Mouse (Mus musculus) cerebellum, adult 2 months (tissue): Measurements from ENCODE around the gene Cfap97d2. TPM values are rescaled to one million over a fixed set of nuclear protein-coding genes. Genes with fewer than 3 reads are reported as not detected.
A peak's percentile ranks its signal among the peaks of the same experiment; 100 is the strongest.
"Not testable (repeated sequence)": the region's sequence is repeated elsewhere in the genome, so short reads cannot be mapped to it uniquely, and the experiment has no call there.

ENCODE experiments used
- DNase-seq, 2 experiments: peaks; one replicate each; pipeline ENCODE4 v3.0.0; 2021
- H3K27ac ChIP-seq: fragments of 200-500 bp; 2 replicates; pipeline ENCODE4 v1.5.1; 2012; ENCODE audit warnings: low read length, control low read depth, inconsistent platforms; ENCODE audit not compliant: insufficient read depth
- H3K27me3 ChIP-seq: fragments of 200-500 bp; 2 replicates; pipeline ENCODE4 v1.6.1; 2012; ENCODE audit warnings: inconsistent platforms, mild to moderate bottlenecking, low read length, moderate library complexity; ENCODE audit not compliant: control insufficient read depth, insufficient read depth
- H3K4me1 ChIP-seq: fragments of 200-500 bp; 2 replicates; pipeline ENCODE4 v1.6.1; 2011; ENCODE audit warnings: low read length; ENCODE audit not compliant: control insufficient read depth, insufficient read depth
- H3K4me3 ChIP-seq: fragments of 200-500 bp; replicated peaks from 2 replicates; pipeline ENCODE3; 2011; ENCODE audit warnings: mild to moderate bottlenecking, low read depth, low read length, control low read depth; ENCODE audit not compliant: insufficient read depth
- CTCF ChIP-seq: fragments of 200-500 bp; IDR thresholded peaks from 2 replicates; pipeline ENCODE4 v1.5.1; 2011; ENCODE audit warnings: low read depth, mild to moderate bottlenecking, control low read depth, low read length, moderate library complexity, borderline replicate concordance; ENCODE audit not compliant: insufficient read depth
- POLR2A ChIP-seq: fragments of 200-500 bp; IDR thresholded peaks from 2 replicates; pipeline ENCODE4 v1.6.1; 2011; ENCODE audit warnings: low read length, control low read depth, borderline replicate concordance; ENCODE audit not compliant: insufficient read depth
- WGBS: fragments of 180-500 bp; shearing (Covaris S2); methylation state at CpG from one replicate; pipeline ENCODE4 v1.1.7; 2018; 5-methylcytosine and 5-hydroxymethylcytosine counted together
- polyA plus RNA-seq: library from polyadenylated mRNA; depleted of rRNA; stranded (reverse); fragments of >200 nt; gene quantifications from 2 replicates; pipeline ENCODE4 v1.2.3, GENCODE M21; 2012

Cfap97d2 gene
- polyA plus RNA-seq, 1 experiment, result 1.7 TPM

DNA sequence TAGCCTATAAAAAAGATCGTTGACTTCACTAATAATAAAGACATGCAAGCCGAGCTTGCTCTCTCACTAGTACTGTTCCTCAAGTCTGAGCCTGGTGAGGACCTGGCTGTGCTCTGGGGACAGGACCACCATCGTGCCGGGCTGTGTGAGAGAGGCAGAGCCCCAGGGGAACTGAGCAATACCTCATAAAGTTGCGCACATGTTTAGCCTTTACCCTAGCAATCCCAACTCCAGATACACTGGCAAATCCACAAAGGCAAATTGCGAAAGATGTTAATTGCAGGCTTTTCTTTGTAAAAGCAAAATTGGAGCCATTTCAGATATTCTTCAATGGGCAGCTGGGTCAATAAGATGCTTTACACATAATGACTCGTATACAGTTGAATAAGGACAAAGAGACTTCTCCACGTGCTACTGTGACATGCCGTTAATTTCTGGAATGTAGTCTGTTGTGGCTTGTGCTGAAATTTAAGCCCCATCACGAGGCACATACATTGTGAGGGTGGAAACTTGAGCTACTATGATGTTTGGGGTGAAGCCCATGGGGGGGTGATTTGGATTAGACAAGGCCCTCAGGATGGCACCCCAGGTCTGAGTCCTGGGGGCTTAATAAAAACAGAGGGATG is 21.9 kb downstream of the Cfap97d2 start:
- Histone ChIP-seq H3K27me3 (no peaks in the 10 kb centered on the region), H3K4me1 (no peaks in the 10 kb centered on the region), H3K27ac (no peak overlapping the region), H3K4me3 (no peak overlapping the region)
- WGBS, result 73% methylated on average over 10 of the region's 10 CpGs
- DNase-seq, result no peak
- TF ChIP-seq CTCF (no peak), POLR2A (no peak)

- DNase-seq, result no peak
- H3K27ac ChIP-seq, result no peak overlapping the region
- H3K27me3 ChIP-seq, result no peaks in the 10 kb centered on the region
- 25% methylated on average over 6 of the region's 6 CpGs for WGBS
- H3K4me3 ChIP-seq, result no peak overlapping the region
- no peaks in the 10 kb centered on the region for H3K4me1 ChIP-seq
- TF ChIP-seq POLR2A (no peak), CTCF (no peak)
Observed at GRCm38 (mm10) chr8:13740323-13740770, 34.7 kb downstream of the Cfap97d2 start.

DNA sequence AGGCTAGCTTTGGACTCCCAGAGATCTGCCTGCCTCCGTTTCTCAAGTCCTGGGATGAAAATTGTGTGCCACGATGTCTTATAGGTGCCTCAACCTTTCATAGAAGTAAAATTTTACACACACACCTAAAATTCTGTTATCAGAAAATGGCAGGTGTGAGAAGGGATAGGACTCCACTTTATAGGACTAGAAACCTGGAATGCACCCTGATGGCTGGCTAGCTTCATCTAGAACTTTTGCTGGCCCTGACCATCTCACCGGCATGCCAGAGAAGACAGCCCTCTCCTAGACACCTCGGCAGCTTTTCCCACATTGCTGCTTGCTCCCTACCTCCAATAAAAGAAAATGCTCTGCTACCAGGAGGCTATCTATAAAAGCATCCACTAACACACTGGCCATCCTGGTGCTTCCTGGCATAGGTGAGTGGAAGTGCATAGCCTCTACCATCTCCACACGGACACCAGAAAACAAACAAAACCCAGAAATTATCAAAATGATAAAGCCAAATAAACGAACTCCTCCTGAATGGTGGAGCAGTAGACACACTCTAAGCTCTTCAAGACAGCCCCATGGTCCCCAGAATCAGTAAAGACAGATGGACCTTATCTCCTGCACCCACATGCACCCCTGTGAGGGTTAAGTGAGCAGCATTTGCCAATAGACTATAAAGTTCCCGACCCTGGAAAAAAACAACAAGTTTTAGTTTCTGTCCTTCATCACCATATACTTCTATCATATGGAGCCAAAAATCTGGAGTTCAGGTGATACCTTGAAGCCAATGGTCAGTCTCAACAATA is 35.3 kb downstream of the Cfap97d2 start:
- no peak overlapping the region for H3K27ac ChIP-seq
- H3K27me3 ChIP-seq, result no peaks in the 10 kb centered on the region
- no peak overlapping the region for H3K4me3 ChIP-seq
- no peaks in the 10 kb centered on the region for H3K4me1 ChIP-seq
- no peak for TF ChIP-seq CTCF
- no peak for TF ChIP-seq POLR2A
- WGBS, result 83% methylated on average over 7 of the region's 7 CpGs
- DNase-seq, result no peak

DNA sequence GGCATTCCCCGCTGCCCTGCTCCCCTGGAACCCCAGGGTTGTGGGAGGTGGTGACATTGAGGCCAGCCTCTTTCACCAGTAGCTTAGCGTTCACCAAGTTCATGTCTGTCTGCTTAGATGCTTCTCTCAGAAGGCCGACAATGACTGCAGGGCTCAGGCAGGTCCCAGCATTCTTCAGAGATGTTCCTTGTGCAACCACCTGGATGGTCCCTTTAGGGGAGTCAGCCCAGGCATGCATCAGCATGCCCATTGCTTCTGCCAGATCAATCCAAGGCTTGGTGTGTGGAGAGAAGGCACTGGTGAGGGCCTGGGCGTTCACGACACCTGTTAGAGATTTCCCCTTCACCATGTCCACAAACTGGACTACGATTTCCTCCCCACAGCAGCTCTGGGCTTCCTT is 40.5 kb downstream of the Cfap97d2 start:
- not testable (repeated sequence) for H3K4me3 ChIP-seq, H3K4me1 ChIP-seq, DNase-seq, H3K27me3 ChIP-seq, H3K27ac ChIP-seq
- 82% methylated on average over 6 of the region's 6 CpGs for WGBS

DNA sequence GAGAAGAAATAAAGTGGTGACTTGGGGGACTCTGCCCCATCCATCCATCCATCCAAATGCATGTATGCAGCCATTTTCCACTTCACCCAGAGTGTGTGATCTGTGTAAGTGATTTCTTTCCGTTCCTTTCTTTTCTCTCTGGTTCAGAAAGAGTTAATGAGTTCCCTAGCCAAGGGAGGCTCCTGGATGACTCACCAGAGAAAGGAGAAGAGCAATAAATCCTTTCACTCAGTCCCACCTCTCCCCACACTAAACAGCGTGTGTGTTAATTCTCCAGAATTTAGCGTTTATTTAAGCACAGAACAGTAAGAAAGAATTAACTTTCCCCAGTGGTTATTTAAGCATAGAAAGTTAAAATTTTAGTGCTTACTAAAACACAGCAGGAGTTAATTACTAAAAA is 41.9 kb downstream of the Cfap97d2 start:
- TF ChIP-seq CTCF, result no peak
- no peak for TF ChIP-seq POLR2A
- 59% methylated on average over 3 of the region's 3 CpGs for WGBS
- DNase-seq, result no peak

DNA sequence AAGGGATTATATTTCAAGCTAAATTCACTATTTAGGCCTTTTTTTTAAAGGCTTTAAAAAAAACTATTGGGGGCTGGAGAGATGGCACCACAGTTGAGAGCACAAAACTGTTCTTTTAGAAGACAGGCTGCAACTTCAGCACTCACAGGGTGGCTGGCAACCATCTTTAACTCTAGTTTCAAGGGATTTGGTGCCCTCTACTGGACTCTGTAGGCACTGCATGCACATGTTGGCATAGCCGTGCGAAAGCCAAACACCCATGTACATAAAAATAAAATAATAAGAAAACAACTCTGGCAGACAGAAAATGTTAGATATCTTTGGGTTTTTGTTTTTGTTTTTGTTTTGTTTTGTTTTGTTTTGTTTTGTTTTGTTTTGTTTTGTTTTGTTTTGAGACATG is 48.0 kb downstream of the Cfap97d2 start:
- Histone ChIP-seq H3K27me3 (no peaks in the 10 kb centered on the region), H3K4me1 (no peaks in the 10 kb centered on the region; the same call in 1 of the 2 replicates), H3K4me3 (no peak overlapping the region), H3K27ac (no peak overlapping the region)
- WGBS, result 17% methylated on average over 2 of the region's 2 CpGs
- no peak for TF ChIP-seq POLR2A
- peak; percentile 75 for TF ChIP-seq CTCF
- peak; percentile 46 to 72 for DNase-seq

More for the DNA sequence above, 41.9 kb downstream of the Cfap97d2 start:
- H3K4me1 ChIP-seq, result no peaks in the 10 kb centered on the region
- no peak overlapping the region for H3K4me3 ChIP-seq
- no peaks in the 10 kb centered on the region for H3K27me3 ChIP-seq
- no peak overlapping the region for H3K27ac ChIP-seq

- Histone ChIP-seq H3K27ac (no peak overlapping the region), H3K4me3 (no peak overlapping the region), H3K27me3 (no peaks in the 10 kb centered on the region), H3K4me1 (peaks cover 2% of the 10 kb centered on the region; the same call in 1 of the 2 replicates)
- 81% methylated on average over 7 of the region's 7 CpGs for WGBS
- no peak for TF ChIP-seq CTCF
- no peak for TF ChIP-seq POLR2A
- no peak for DNase-seq
Observed at GRCm38 (mm10) chr8:13756480-13756879, 50.8 kb downstream of the Cfap97d2 start.
